Mouse (Mus musculus): ENCODE data around the gene Nagpa. TPM values are rescaled to one million over a fixed set of nuclear protein-coding genes. Genes with fewer than 3 reads are reported as not detected.

The Nagpa gene
- total and polyA plus RNA-seq, 3 experiments, result 34.0 to 60.5 TPM; not detected in 1

- Histone ChIP-seq H3K79me2 (ENCODE audit: control insufficient read depth, insufficient read depth, low read length, poor library complexity) (no peaks in the 10 kb centered on the region), H3K36me3 (ENCODE audit: control insufficient read depth in 1 of 2, insufficient read depth in 2 of 2, low read length in 2 of 2) (peaks cover 0 to 3% of the 10 kb centered on the region in 2 experiments; a peak in 2 of 4 replicates), H3K27ac (ENCODE audit: control insufficient read depth, low read depth, low read length) (no peak overlapping the region), H3K9ac (ENCODE audit: control insufficient read depth, low read depth, low read length, poor library complexity, severe bottlenecking) (no peak overlapping the region), H3K9me3 (replicated peaks; ENCODE audit: insufficient read depth, low read length) (no peaks in the 10 kb centered on the region), H3K4me3 (ENCODE audit: control insufficient read depth in 1 of 2, insufficient read depth in 1 of 2, low read depth in 2 of 2, low read length in 2 of 2) (no peak overlapping the region), H3K4me1 (ENCODE audit: control insufficient read depth in 1 of 2, insufficient read depth in 2 of 2, low read length in 2 of 2) (peaks cover 0 to 5% of the 10 kb centered on the region in 2 experiments; a peak in 2 of 4 replicates), H3K27me3 (ENCODE audit: control insufficient read depth in 1 of 2, insufficient read depth in 2 of 2, low read length in 2 of 2) (peaks cover 0 to 10% of the 10 kb centered on the region in 2 experiments; a peak in 3 of 4 replicates)
- TF ChIP-seq GATA1 (IDR thresholded peaks at IDR 0.05; ENCODE audit: low read depth, low read length) (no peak), GABPA (IDR thresholded peaks at IDR 0.05; ENCODE audit: low read depth, low read length) (no peak), MXI1 (IDR thresholded peaks at IDR 0.05; ENCODE audit: low read depth, low read length) (no peak), ZC3H11A (IDR thresholded peaks at IDR 0.05; ENCODE audit: low read depth, low read length) (no peak), TBP (IDR thresholded peaks at IDR 0.05; ENCODE audit: low read depth, low read length) (no peak), SMC3 (IDR thresholded peaks at IDR 0.05; ENCODE audit: low read depth, low read length) (no peak), TCF12 (IDR thresholded peaks at IDR 0.05; ENCODE audit: low read depth, low read length) (no peak), MYB (IDR thresholded peaks at IDR 0.05; ENCODE audit: low read depth, low read length) (no peak), KAT2A (conservative IDR thresholded peaks at IDR 0.05; ENCODE audit: low read depth, low read length) (no peak), UBTF (IDR thresholded peaks at IDR 0.05; ENCODE audit: borderline replicate concordance, insufficient read depth, low read depth, low read length) (no peak), POLR2AphosphoS2 (IDR thresholded peaks at IDR 0.05; ENCODE audit: low read length) (no peak), EP300 (IDR thresholded peaks at IDR 0.05; ENCODE audit: low read depth in 1 of 2, low read length in 2 of 2) (no peak)
- DNase-seq (ENCODE audit: low read depth, low spot score), result no peak
Observed at GRCm38 (mm10) chr16:5150544-5150943, 53.3 kb downstream of the Nagpa start.

GRCm38 (mm10) chr16:5147037-5147385 is 56.8 kb downstream of the Nagpa start, which contains the start of gene Sec14l5:
Sec14l5 (plus strand) TSS chr16:5147109.
- Histone ChIP-seq H3K9me3 (replicated peaks; ENCODE audit: insufficient read depth, low read length) (no peaks in the 10 kb centered on the region), H3K27ac (ENCODE audit: control insufficient read depth, low read depth, low read length) (no peak within 1 kb of the TSS), H3K27me3 (ENCODE audit: control insufficient read depth in 1 of 2, insufficient read depth in 2 of 2, low read length in 2 of 2) (peaks cover 0 to 3% of the 10 kb centered on the region in 2 experiments; a peak in 2 of 4 replicates), H3K79me2 (ENCODE audit: control insufficient read depth, insufficient read depth, low read length, poor library complexity) (no peaks in the 10 kb centered on the region), H3K4me1 (ENCODE audit: control insufficient read depth in 1 of 2, insufficient read depth in 2 of 2, low read length in 2 of 2) (peaks cover 0 to 5% of the 10 kb centered on the region in 2 experiments; a peak in 2 of 4 replicates), H3K9ac (ENCODE audit: control insufficient read depth, low read depth, low read length, poor library complexity, severe bottlenecking) (peak within 1 kb of the TSS; percentile 12; the same call in 1 of the 2 replicates), H3K4me3 (ENCODE audit: control insufficient read depth in 1 of 2, insufficient read depth in 1 of 2, low read depth in 2 of 2, low read length in 2 of 2) (peak within 1 kb of the TSS; percentile 38 to 46; a peak in 3 of 4 replicates), H3K36me3 (ENCODE audit: control insufficient read depth in 1 of 2, insufficient read depth in 2 of 2, low read length in 2 of 2) (peaks cover 0 to 3% of the 10 kb centered on the region in 2 experiments; a peak in 2 of 4 replicates)
- no peak for TF ChIP-seq POLR2A (IDR thresholded peaks at IDR 0.05; ENCODE audit: control insufficient read depth in 1 of 2, insufficient read depth in 1 of 2, low read depth in 1 of 2, low read length in 2 of 2, poor library complexity in 1 of 2)
- TF ChIP-seq TCF12 (IDR thresholded peaks at IDR 0.05; ENCODE audit: low read depth, low read length), result no peak
- TF ChIP-seq MAFK (IDR thresholded peaks at IDR 0.05; ENCODE audit: borderline replicate concordance, low read depth, low read length), result no peak
- no peak for TF ChIP-seq NRF1 (IDR thresholded peaks at IDR 0.05; ENCODE audit: insufficient read depth, low read depth, low read length, poor library complexity, severe bottlenecking)
- no peak for TF ChIP-seq CTCF (IDR thresholded peaks at IDR 0.05 in 2 of 3, conservative IDR thresholded peaks at IDR 0.05 in 1 of 3; ENCODE audit: control insufficient read depth in 1 of 3, insufficient read depth in 1 of 3, low read depth in 2 of 3, low read length in 3 of 3, poor library complexity in 1 of 3, severe bottlenecking in 1 of 3)
- no peak for TF ChIP-seq MYC (IDR thresholded peaks at IDR 0.05; ENCODE audit: low read depth, low read length)
- no peak for TF ChIP-seq SIN3A (IDR thresholded peaks at IDR 0.05; ENCODE audit: low read length)
- TF ChIP-seq ZMIZ1 (IDR thresholded peaks at IDR 0.05; ENCODE audit: low read depth, low read length), result no peak
- TF ChIP-seq POLR2AphosphoS2 (IDR thresholded peaks at IDR 0.05; ENCODE audit: low read length), result no peak
- no peak for TF ChIP-seq SMC3 (IDR thresholded peaks at IDR 0.05; ENCODE audit: low read depth, low read length)
- no peak for TF ChIP-seq UBTF (IDR thresholded peaks at IDR 0.05; ENCODE audit: borderline replicate concordance, insufficient read depth, low read depth, low read length)
- TF ChIP-seq ETS1 (IDR thresholded peaks at IDR 0.05; ENCODE audit: low read depth, low read length), result no peak
- TF ChIP-seq JUND (IDR thresholded peaks at IDR 0.05; ENCODE audit: low read depth, low read length), result no peak
- TF ChIP-seq MAZ (IDR thresholded peaks at IDR 0.05; ENCODE audit: low read depth, low read length), result no peak
- DNase-seq (ENCODE audit: low read depth, low spot score), result no peak
